Mouse (Mus musculus) lung, embryonic 15.5 days (tissue): ENCODE results near the gene Dact3. TPM values are rescaled to one million over a fixed set of nuclear protein-coding genes. Genes with fewer than 3 reads are reported as not detected.

Experiments used
- ATAC-seq: fragments of 200-750 bp; cut with Nextera tagmentation; 2 replicates; pipeline ENCODE4 v1.8.0; 2017; ENCODE audit warnings: moderate number of reproducible peaks, borderline replicate concordance; ENCODE audit not compliant: low FRiP score, low TSS enrichment; ENCODE audit errors: extremely low read depth
- H3K27ac ChIP-seq: fragments of 300-500 bp; sonication (generic); 2 replicates; pipeline ENCODE4 v1.5.1; 2015; ENCODE audit warnings: moderate library complexity, mild to moderate bottlenecking, inconsistent platforms
- H3K27me3 ChIP-seq: fragments of 300-500 bp; sonication (generic); 2 replicates; pipeline ENCODE4 v1.6.1; 2015; ENCODE audit warnings: inconsistent platforms
- H3K36me3 ChIP-seq: fragments of 300-500 bp; sonication (generic); 2 replicates; pipeline ENCODE4 v1.6.1; 2015; ENCODE audit warnings: inconsistent platforms
- H3K4me1 ChIP-seq: fragments of 300-500 bp; sonication (generic); 2 replicates; pipeline ENCODE4 v1.6.1; 2015; ENCODE audit warnings: inconsistent platforms
- H3K4me2 ChIP-seq: fragments of 300-500 bp; sonication (generic); 2 replicates; pipeline ENCODE4 v1.6.1; 2015; ENCODE audit warnings: inconsistent platforms, mild to moderate bottlenecking, moderate library complexity
- H3K4me3 ChIP-seq: fragments of 300-500 bp; sonication (generic); 2 replicates; pipeline ENCODE4 v1.5.1; 2015; ENCODE audit warnings: mild to moderate bottlenecking, inconsistent platforms
- H3K9ac ChIP-seq: fragments of 300-500 bp; sonication (generic); 2 replicates; pipeline ENCODE4 v1.6.1; 2015; ENCODE audit warnings: inconsistent platforms
- H3K9me3 ChIP-seq: fragments of 300-500 bp; sonication (generic); 2 replicates; pipeline ENCODE4 v1.6.1; 2016; ENCODE audit warnings: inconsistent platforms
- WGBS: fragments of 180-500 bp; shearing (Covaris S2); methylation state at CpG from one replicate; pipeline ENCODE4 v1.1.7; 2015; 5-methylcytosine and 5-hydroxymethylcytosine counted together
- polyA plus RNA-seq: library from polyadenylated mRNA; unstranded; fragments of >200 nt; fragmentation: Nextera tagmentation; extraction: Ambion mirVana; gene quantifications from 2 replicates; pipeline ENCODE4 v1.2.1, GENCODE M21; 2015

The Dact3 gene
- polyA plus RNA-seq, 1 experiment from 2014 or later, result 3.5 TPM

DNA sequence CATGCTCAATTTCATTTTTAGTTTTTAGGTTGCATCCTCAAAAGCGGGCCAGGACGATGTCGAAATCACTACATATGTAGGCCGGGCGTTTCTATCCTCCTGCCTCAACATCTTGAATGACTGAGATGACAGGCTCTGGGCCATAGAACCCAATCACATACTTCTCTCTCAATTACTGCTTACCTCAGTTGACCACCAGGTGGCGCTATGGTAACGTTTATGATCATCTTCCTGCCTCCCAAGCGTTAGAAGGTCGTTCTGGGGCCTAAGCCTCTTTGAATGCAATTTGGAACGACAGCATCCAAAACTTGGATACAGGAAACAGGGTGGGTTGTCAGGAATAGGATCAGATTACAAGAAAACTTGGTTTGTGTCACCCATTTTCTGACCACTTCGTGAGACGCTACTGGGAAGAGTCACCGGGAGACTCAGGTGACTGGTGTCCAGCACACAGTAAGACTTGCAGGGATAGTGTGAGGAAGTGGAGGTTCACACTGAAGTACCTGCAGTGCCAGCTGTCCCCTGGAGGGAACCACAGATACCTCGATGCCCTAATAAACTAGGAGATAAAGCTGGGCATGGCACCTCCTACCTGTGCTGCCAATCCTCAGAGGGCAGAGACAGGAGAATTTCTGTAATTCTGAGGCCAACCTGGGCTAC, 57.0 kb downstream of the Dact3 start:
- H3K27me3 ChIP-seq, result no peaks in the 10 kb centered on the region
- H3K27ac ChIP-seq, result no peak overlapping the region
- no peak overlapping the region for H3K4me3 ChIP-seq
- no peaks in the 10 kb centered on the region for H3K36me3 ChIP-seq
- H3K4me2 ChIP-seq, result no peak overlapping the region
- 15% methylated on average over 14 of the region's 14 CpGs for WGBS
- ATAC-seq, result peak; percentile 55; the same call in 1 of the 2 replicates
- no peaks in the 10 kb centered on the region for H3K9me3 ChIP-seq
- H3K4me1 ChIP-seq, result peaks cover 8% of the 10 kb centered on the region
- H3K9ac ChIP-seq, result no peak overlapping the region

GRCm38 (mm10) chr7:16932704-16933577, 57.8 kb downstream of the Dact3 start:
- WGBS, result 31% methylated on average over 14 of the region's 14 CpGs
- no peak for ATAC-seq
- H3K4me2 ChIP-seq, result no peak overlapping the region

More at GRCm38 (mm10) chr7:16932704-16933577, 57.8 kb downstream of the Dact3 start:
- H3K36me3 ChIP-seq, result no peaks in the 10 kb centered on the region
- no peaks in the 10 kb centered on the region for H3K27me3 ChIP-seq
- no peak overlapping the region for H3K9ac ChIP-seq
- peaks cover 8% of the 10 kb centered on the region for H3K4me1 ChIP-seq
- H3K9me3 ChIP-seq, result no peaks in the 10 kb centered on the region
- no peak overlapping the region for H3K4me3 ChIP-seq
- H3K27ac ChIP-seq, result no peak overlapping the region

Other genes with a start within 250 kb of the Dact3 start
- not detected in 2 replicates for gene Ceacam15, start 199.6 kb upstream of the Dact3 start, polyA plus RNA-seq
- not detected in 2 replicates for gene Ceacam9, start 153.4 kb upstream of the Dact3 start, polyA plus RNA-seq
- 280 and 291 TPM in 2 replicates for gene Ap2s1, start 136.9 kb upstream of the Dact3 start, polyA plus RNA-seq
- gene Slc1a5, start 94.0 kb upstream of the Dact3 start, polyA plus RNA-seq, result 53.7 and 54.5 TPM in 2 replicates
- gene Strn4, start 59.4 kb upstream of the Dact3 start, polyA plus RNA-seq, result 102 TPM in 2 replicates
- gene Fkrp, start 58.6 kb upstream of the Dact3 start, polyA plus RNA-seq, result 28.9 and 30.6 TPM in 2 replicates
- gene Prkd2, start 32.4 kb upstream of the Dact3 start, polyA plus RNA-seq, result 18.9 and 19.7 TPM in 2 replicates
- gene Gng8, start 16.5 kb downstream of the Dact3 start, polyA plus RNA-seq, result 11.2 and 12.0 TPM in 2 replicates
- gene Ptgir, start 31.2 kb downstream of the Dact3 start, polyA plus RNA-seq, result 2.0 and 2.4 TPM in 2 replicates
- 101 and 104 TPM in 2 replicates for gene Calm3, start 48.8 kb downstream of the Dact3 start, polyA plus RNA-seq
- gene Pnmal2, start 69.4 kb downstream of the Dact3 start, polyA plus RNA-seq, result 6.2 and 6.6 TPM in 2 replicates
- 0.11 and 0.36 TPM in 2 replicates for gene Pnmal1, start 84.4 kb downstream of the Dact3 start, polyA plus RNA-seq
- 0.16 and 0.17 TPM in 2 replicates for gene Gm42372, start 107.8 kb downstream of the Dact3 start, polyA plus RNA-seq
- 34.9 and 35.9 TPM in 2 replicates for gene Ccdc8, start 117.4 kb downstream of the Dact3 start, polyA plus RNA-seq
- gene Ppp5c, start 152.6 kb downstream of the Dact3 start, polyA plus RNA-seq, result 107 and 110 TPM in 2 replicates
- 37.6 and 41.5 TPM in 2 replicates for gene Hif3a, start 187.1 kb downstream of the Dact3 start, polyA plus RNA-seq
- gene Psg16, start 198.7 kb downstream of the Dact3 start, polyA plus RNA-seq, result 0.10 and 0.19 TPM in 2 replicates